Mouse (Mus musculus) gastrocnemius, postnatal 25 days (tissue): Measurements from ENCODE around the gene Agpat2. TPM values are rescaled to one million over a fixed set of nuclear protein-coding genes. Genes with fewer than 3 reads are reported as not detected.

Experiments used
- DNase-seq: peaks from one replicate; pipeline ENCODE4 v3.0.0; 2022
- total RNA-seq, 2 experiments: library from RNA; stranded (reverse); gene quantifications; 1 replicate in 1 of 2; 2 replicates in 1 of 2; pipeline ENCODE4 v1.2.3; 2021

Agpat2 gene
- total RNA-seq, 2 experiments from 2014 or later: 3.0 to 14.6 TPM

DNA sequence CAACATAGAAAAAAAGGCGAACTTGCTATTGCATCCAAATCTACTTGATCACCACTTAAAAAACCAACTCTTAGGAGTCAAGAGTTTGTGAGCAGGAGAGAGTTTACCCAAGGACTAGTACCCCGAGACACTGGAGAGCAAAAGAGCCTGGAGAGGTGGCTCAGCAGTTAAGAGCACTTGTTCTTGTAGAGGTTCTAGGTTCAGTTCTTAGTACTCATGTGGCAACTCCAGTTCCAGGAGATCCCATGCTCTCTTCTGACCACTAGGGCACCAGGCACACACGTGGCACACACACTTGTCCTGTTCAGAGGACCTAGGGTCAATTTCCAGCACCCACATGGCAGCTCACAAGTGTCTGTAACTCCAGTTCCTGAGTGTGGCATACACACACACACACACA is 21.9 kb upstream of the Agpat2 start:
- DNase-seq: no peak

DNA sequence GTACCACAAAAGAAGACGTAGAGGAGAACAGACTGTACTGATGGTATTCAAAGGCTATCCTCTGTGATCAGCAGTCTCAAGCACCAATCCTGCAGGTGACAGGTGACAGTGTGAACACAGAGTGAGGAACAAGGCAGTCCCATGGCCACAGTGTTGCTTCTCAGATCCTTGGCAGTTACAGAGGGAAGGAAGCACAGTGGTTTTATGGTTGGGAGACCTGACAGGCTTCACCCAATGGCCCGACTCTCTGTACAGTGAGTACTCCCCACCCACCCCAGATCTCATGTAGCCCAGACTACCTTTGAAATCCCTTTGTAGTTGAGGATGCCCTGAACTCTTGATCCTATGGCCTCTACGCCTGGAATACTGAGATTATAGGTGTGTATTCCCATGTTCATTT is 21.2 kb upstream of the Agpat2 start:
- DNase-seq: no peak

DNA sequence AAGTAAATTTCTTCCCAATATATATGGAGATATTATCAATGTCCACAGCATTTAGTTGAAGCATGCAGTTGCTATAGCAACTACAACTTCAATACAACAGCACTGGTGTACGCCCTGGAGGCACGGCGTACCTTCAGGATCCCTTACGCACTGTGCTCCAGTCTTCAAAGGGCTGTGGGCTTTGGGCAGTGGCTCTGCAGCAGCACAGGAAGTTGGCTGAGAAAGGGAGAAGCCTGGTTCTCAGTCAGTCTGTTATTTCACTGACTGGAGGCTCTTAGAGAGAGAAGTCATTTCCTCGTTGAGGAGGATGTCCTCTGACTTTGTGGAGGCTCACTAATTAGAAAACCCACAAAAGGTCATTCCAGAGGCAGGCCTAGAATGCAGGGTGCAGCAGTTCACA is 18.8 kb upstream of the Agpat2 start:
- DNase-seq: no peak

- DNase-seq: no peak
These were observed 17.0 kb upstream of the Agpat2 start for GRCm38 (mm10) chr2:26621246-26621645.

DNA sequence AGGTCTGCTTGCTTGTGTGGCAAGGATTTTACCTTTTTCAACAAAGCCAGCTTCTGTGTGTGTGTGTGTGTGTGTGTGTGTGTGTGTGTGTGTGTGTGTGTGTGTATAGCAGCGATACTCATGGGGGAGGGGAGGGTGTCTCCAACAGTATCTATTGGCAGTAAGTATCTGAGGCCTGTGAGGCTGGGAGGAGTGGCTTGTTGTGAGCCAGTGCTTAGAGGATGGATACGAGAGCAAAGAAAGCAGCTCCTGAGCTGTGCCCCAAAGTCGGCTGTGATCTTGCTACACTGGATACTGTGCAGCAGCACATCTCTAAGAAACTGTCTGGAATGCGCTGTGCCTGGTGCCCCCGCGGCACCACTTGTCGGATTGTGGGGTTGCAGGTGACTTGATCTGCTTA is 13.7 kb upstream of the Agpat2 start:
- no peak for DNase-seq

- no peak for DNase-seq
These were observed 13.1 kb upstream of the Agpat2 start for GRCm38 (mm10) chr2:26617331-26617730.

GRCm38 (mm10) chr2:26615459-26616124 is 11.4 kb upstream of the Agpat2 start:
- DNase-seq: no peak

GRCm38 (mm10) chr2:26614903-26615302 is 10.7 kb upstream of the Agpat2 start:
- DNase-seq: no peak

DNA sequence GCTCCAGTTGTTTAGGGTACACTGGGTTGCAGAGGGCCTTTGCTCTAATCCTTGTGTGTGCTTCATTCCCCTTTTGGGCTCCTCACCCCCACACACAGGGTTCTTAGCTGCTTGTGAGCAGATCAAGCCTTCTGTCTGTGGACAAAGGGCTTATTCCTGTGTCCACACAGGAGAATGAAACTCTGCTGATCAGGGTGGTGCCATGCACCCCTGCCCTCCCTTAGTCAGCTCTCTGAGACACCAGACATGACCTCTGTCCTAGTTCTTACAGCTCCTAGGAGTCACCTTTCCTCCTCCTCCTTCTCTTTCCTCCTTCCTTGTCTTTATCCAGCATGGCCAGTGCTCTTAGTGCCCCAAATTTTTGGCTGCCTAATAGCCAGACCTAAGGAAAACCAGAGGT is 7.7 kb upstream of the Agpat2 start:
- no peak for DNase-seq

DNA sequence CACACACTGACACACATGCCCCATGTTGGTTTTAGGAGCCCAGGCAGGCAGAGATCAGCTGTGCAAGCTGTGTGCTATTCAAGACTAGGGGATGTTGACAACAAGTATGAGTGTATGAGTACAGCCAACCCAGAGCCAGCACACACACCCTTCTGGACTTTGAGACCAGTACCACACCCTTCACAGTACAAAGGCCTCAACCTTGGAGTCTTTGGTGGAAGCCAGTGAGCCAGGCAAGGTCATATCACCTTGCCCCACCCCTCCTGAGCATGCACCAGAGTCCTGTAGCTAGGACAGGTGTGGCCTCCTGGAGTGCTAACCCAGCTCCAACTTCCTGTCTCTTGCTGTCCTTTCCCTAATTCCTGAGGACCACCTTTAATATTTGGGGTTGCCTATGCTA is 6.8 kb upstream of the Agpat2 start:
- no peak for DNase-seq

- DNase-seq: no peak
These were observed 6.3 kb upstream of the Agpat2 start for GRCm38 (mm10) chr2:26610526-26610925.

- DNase-seq: peak; percentile 73
These were observed 5.0 kb upstream of the Agpat2 start for GRCm38 (mm10) chr2:26609261-26609661.

DNA sequence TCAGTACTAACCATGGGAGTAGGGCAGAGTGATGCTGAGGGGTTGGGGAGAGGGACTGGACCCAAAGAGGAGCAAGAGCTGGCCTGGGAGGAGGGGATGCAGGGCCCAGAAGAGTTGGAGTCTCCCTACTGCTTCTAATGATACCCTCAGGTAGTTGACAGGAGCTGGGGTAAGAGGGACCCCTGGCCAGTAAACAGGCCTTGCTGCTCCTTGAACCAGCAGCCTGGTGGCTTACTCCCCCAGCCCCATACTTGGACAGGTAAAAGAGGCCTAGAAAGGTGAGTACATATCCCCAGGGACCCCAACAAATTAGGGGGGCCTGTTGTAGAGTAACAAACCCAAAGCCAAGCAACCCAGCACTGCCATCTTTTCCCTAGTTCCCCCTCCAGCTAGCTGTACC is 4.6 kb upstream of the Agpat2 start:
- no peak for DNase-seq

DNA sequence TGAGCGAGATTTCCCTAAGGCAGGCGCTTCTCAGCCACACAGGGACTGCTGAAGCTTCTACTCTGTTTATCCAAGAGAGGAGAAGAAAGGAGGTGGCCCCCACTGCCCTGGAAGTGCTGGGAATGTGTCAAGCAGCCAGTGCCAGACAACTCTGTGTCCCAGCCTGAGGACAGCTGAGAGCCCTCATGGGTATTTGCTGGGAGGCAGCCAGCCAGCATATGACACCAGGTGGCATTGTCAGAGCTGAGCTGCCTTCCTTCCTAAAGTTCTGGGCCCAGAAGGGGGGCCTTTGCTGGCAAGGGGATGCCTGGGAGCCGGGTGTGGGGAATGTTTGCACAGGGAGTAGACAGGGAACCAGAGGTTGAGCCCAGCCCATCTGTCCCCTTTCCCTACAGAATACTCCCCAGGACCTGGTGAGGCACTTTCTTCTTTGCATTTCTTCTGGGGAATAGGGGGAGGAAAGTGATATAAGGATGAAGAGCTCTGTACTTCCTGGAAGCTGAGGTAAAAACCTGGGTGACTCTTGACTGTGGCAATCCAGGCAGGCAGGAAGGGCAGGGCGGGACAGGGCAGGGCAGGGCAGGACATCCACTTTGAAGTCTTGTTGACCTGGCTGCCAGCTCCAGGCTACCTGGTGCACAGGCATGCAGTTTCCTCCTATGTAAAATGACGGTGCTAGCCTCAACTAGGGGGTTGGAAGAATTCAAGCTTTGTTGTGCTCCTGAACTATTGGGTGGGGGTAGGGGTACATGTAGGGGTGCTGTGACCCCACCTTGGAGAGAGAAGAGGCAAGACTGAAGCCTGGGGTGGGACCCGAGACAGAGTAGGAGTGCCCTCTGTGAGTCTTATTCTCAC is 3.1 kb upstream of the Agpat2 start:
- DNase-seq: no peak

GRCm38 (mm10) chr2:26606579-26606978 is 2.4 kb upstream of the Agpat2 start:
- no peak for DNase-seq

DNA sequence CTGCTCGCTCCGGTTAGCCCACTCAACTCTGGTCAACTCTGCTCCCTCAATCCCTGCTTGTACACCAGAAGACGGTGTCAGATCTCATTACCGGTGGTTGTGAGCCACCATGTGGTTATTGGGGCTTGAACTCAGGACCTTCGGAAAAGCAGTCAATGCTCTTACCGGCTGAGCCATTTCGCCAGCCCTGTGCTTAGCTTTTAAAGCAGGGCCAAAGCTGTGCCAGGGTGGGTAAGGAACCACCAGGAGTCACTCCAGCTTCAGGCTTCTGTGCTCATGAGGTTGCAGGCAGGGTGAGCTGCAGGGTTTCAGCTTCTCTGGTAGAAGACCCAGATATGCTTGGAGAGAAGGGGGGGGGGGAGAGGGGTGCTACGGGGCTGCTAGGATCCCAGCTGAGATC is 1.1 kb upstream of the Agpat2 start:
- no peak for DNase-seq

- no peak for DNase-seq
These were observed 1.1 kb downstream of the Agpat2 start for GRCm38 (mm10) chr2:26603159-26603558.

DNA sequence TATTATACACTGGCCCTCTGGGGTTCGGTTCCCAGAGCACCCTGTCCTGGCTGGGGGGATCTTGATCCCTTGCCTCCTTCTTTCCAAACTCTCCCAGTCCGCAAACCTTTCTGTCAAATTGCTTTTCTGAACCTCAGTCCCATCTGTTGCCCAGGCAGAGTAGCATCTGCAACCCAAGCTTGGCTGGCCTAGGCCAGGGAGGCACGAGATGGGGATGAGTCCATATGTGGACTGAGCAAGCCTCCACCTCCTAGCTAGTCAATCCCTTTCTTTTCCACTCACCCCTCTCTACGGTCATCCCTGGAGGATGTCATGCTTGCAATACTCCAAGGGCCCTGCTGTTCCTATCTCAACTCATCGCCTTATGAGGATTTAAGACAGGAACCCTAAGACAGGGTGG is 1.6 kb downstream of the Agpat2 start:
- no peak for DNase-seq

DNA sequence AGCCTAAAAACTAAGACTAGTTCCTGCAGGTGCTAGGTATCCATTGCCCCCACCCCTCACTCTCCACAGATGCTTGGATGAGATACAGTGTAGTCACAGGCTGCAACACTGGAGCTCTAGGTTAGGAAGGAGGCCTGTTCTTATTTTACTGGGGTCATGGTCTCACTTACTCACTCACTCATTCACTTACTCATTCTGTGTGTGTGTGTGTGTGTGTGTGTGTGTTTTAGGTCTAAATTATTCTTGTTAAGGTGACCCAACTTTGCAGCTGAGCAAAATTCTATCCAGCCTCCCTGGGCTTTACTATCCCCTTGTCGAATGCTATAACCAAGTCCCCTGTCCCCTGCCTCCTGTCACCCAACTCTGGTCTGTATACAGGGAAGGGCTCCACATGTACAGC is 2.6 kb downstream of the Agpat2 start:
- DNase-seq: no peak

DNA sequence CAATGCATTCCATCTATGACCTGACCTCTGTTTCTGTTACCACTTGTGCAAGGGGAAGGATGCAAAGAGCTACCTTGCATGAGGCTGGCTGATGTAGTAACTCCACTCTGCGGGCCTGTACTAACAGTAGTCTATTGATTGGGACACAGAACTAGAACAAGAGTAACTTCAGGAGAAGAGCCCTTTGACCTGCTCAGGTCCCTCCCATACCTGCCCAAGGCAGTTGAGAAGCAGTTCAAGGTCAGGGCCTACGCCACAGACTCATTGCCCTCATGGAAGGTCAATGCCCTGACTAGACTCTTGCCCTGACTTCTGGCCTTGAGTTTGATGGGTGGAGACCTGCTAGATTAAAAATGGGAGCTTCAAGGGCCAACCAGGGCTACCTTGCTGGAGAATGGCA is 3.6 kb downstream of the Agpat2 start:
- no peak for DNase-seq

DNA sequence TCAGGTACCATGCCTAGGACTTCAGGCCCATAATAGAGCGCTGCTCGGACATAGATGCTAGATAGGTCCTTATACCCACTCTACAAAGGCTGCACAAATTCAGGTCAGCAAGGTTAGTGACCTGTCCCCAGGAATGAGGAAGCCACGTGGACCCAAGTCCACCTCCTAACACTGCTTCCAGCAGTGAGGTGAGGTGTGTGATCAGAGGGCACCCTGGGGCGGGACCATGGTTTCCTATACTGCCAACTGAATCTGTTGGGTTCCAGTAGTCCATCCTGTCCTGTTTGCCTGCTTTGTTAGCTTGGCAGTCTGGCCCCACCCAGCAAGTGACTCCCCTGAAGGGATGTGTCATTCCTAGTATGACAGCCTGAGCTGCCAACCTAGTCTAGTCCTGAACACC is 4.3 kb downstream of the Agpat2 start:
- DNase-seq: no peak

DNA sequence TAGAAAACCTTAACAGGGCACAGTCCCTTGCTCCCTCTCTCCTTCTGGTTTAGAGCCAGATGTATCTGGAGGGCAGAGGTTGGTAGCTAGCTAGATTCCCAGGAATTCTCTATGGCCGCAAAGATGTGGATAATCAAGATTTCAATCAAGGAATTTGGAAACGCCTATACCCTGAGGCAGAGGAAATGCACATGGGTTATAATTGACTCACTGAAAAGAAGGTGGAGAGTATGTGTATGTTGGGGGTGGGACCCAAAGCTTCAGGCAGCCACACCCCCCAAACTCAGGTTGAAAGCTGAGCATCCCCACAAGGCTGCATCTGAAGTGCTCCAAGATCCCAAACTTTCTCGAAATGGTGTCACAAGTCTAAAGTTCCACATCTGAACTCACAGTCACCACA is 5.8 kb downstream of the Agpat2 start:
- DNase-seq: no peak

DNA sequence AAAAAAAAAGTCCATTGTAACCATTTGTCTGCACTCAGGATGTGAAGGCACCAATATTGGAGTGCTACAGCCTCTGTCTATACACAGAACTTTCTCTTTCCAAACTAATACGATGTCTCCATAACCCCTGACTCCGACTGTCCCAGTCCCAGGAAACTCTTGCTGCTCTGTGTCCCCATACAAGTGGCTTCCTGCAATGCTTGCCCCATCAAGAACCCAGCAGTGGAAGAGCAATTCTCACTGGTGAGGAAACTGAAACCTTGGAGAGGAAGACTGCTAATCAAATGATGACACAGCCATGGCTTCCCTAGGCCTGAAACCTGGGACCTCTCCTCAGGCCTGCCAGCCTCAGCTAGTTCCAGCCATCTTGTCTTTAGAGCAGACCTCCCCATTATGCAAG is 6.4 kb downstream of the Agpat2 start:
- no peak for DNase-seq

DNA sequence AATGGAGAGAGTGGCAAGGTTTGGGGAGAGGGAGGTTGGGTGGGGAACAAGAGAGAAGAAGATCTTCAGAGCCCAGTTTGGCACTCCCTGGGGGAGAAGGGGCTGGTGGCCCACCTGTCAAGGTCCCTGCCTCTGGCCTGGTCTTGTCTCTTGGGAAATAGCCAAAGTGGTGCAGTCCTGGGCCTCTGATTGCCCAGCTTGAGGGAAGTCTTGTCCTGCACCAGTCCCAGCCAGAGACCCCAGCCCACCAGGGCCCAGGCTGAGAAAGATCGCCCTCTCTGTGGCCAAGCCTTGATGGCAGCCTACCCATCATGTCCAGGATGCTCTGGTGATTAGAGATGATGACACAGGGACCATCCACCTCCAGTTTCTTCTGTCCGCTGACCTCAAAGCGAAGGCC is 7.3 kb downstream of the Agpat2 start:
- DNase-seq: no peak
